Mouse (Mus musculus): ENCODE measurements at regions not wholly inside any gene's neighbourhood (a gene's known extent, or its start where the extent isn't known, plus 50 kb on each side); places are given as distances from the start of the nearest gene placed in this dataset.

DNA sequence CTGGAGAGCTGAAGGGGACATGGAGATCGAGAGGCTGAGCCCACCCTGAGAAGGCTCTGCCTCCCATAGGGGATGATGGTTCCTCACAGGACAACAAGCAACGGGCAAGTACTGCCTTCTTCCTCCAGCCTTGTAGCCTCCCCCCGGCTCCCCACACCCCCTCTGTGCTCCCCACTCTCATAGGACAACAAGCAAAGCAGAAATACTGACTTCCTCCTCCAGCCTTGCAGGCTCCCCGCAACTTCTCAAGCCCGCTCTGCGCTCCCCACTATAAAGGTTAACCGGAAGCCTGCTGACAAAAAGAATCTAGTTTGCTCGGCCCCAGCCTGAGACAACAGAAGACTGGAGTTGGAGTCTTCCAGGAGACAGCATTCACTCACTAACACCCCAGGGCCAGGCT, 69.3 kb upstream of the Lrpprc start:
- TF ChIP-seq GATA1 (IDR thresholded peaks at IDR 0.05; ENCODE audit: low read length): no peak
- TF ChIP-seq TAL1 (IDR thresholded peaks at IDR 0.05; ENCODE audit: low read length): no peak

Data from erythroblast, embryonic 14.5 days (primary cell).